Mouse (Mus musculus) c-Kit-negative CD71-positive TER-119-positive erythroid progenitor cells, embryonic 14.5 days (primary cell): ENCODE data around the gene Col5a1.

ENCODE experiments used
- DNase-seq: peaks from one replicate; pipeline ENCODE4 v3.0.0-alpha.2; 2013; ENCODE audit warnings: low read depth, low spot score

Col5a1 gene

GRCm38 (mm10) chr2:27886148-27886551, at the start of gene Col5a1:
Gene Col5a1 (plus strand): TSS chr2:27886425.
- DNase-seq: no peak

- no peak for DNase-seq
These were observed 48.1 kb upstream of the Col5a1 start for GRCm38 (mm10) chr2:27838112-27838511.

GRCm38 (mm10) chr2:27840890-27841289, 45.3 kb upstream of the Col5a1 start:
- DNase-seq: no peak

- no peak for DNase-seq
These were observed 43.3 kb upstream of the Col5a1 start for GRCm38 (mm10) chr2:27842893-27843292.

- DNase-seq: no peak
These were observed 41.3 kb upstream of the Col5a1 start for GRCm38 (mm10) chr2:27844885-27845284.

- DNase-seq: no peak
These were observed 39.2 kb upstream of the Col5a1 start for GRCm38 (mm10) chr2:27847001-27847400.

GRCm38 (mm10) chr2:27847851-27848435, 38.3 kb upstream of the Col5a1 start:
- DNase-seq: no peak

- DNase-seq: no peak
These were observed 37.8 kb upstream of the Col5a1 start for GRCm38 (mm10) chr2:27848466-27848865.

GRCm38 (mm10) chr2:27858348-27858903, 27.8 kb upstream of the Col5a1 start:
- no peak for DNase-seq

GRCm38 (mm10) chr2:27861576-27862238, 24.5 kb upstream of the Col5a1 start:
- DNase-seq: no peak

- no peak for DNase-seq
These were observed 21.5 kb upstream of the Col5a1 start for GRCm38 (mm10) chr2:27864491-27865365.

GRCm38 (mm10) chr2:27870586-27870985, 15.6 kb upstream of the Col5a1 start:
- DNase-seq: no peak

- no peak for DNase-seq
These were observed 15.2 kb upstream of the Col5a1 start for GRCm38 (mm10) chr2:27871056-27871455.

- no peak for DNase-seq
These were observed 13.9 kb upstream of the Col5a1 start for GRCm38 (mm10) chr2:27872276-27872675.

- DNase-seq: no peak
These were observed 13.2 kb upstream of the Col5a1 start for GRCm38 (mm10) chr2:27873030-27873429.

- DNase-seq: no peak
These were observed 11.6 kb upstream of the Col5a1 start for GRCm38 (mm10) chr2:27874596-27874995.

- DNase-seq: no peak
These were observed 11.0 kb upstream of the Col5a1 start for GRCm38 (mm10) chr2:27875231-27875630.

- DNase-seq: no peak
These were observed 10.4 kb upstream of the Col5a1 start for GRCm38 (mm10) chr2:27875786-27876185.

- no peak for DNase-seq
These were observed 9.3 kb upstream of the Col5a1 start for GRCm38 (mm10) chr2:27876724-27877504.

- no peak for DNase-seq
These were observed 8.2 kb upstream of the Col5a1 start for GRCm38 (mm10) chr2:27878066-27878465.

GRCm38 (mm10) chr2:27883276-27883675, 2.9 kb upstream of the Col5a1 start:
- DNase-seq: no peak
